Mouse (Mus musculus): ENCODE measurements around the gene Cab39l.

DNA sequence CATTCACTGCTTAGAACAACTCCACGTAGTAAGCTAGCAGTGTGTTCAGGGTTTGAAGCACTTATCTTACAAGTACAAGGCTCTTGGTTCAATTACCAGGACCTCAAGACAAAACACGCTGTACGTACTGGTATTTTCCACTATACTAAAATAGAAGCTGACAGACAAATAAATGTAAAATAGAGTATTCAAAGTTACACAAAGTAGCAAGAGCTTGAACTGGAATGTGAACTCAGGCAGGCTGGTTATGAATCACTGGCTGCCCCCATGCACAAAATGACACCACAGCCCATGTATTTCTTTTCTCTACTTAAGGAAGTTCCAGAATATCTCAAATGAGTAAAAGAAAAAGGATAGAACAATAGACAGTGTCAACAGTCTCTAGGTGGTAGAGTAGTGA is 154.2 kb downstream of the Cab39l start:
- no peak for TF ChIP-seq POLR2A (IDR thresholded peaks at IDR 0.05; ENCODE audit: insufficient read depth, low read depth, low read length)
- TF ChIP-seq CTCF (IDR thresholded peaks at IDR 0.05; ENCODE audit: insufficient read depth, low read depth, low read length): no peak

All from olfactory bulb, adult 2 months (tissue).